Mouse (Mus musculus) heart, postnatal 0 days (tissue): ENCODE results near the gene Ager.

Source experiments
- CTCF ChIP-seq: IDR thresholded peaks from 2 replicates; pipeline ENCODE4 v1.5.1; 2016; ENCODE audit warnings: antibody characterized with exemption, control low read depth, low read depth
- EP300 ChIP-seq: IDR thresholded peaks from 2 replicates; pipeline ENCODE4 v1.6.1; 2016; ENCODE audit warnings: antibody characterized with exemption, low read depth

DNA sequence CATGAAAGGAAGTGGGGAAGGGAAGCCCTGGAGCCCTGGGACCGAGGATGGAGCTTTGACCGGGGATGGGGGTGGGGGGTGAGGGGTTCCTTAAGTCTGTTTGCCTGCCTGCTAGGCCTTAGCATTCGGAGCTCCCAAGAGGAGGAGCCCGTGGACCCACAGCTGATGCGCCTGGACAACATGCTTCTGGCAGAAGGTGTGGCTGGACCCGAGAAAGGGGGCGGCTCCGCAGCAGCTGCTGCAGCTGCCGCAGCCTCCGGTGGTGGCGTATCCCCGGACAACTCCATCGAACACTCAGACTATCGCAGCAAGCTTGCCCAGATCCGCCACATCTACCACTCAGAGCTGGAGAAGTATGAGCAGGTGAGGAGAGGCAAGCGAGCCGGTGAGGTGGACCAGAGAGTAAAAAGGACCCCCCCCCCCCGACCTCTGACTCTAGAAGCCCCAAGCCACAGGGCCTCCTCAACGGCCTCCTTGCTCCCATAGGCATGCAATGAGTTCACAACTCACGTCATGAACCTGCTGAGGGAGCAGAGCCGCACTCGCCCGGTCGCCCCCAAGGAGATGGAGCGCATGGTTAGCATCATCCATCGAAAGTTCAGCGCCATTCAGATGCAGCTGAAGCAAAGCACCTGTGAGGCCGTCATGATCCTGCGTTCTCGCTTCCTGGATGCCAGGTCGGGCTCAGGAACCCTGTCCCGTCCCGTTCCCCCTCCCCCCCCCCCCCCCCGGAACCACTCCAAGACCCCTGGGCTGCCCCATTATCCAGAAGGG lies 3.7 kb upstream of the Ager start:
- TF ChIP-seq CTCF (no peak), EP300 (no peak)
